In the genomic region with DNA sequence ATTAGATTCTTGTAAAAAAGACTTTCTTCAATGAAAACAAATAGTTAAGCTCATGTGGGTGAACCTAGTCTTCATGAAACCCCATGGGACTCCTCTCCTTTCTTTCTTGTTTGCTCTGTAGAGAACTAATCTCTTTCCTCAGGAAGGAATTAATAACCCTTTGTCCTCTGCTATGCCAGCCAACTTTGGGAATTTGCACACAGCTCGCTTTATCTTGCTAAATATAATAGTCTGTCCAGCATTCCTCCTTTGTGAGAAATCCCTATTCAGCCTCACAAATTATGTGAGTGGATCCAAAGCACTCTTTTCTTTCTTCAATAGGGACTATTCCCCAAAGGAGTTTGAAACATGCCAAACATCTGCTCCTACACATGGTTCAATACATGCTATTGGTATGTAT, we compare ENCODE assay signal across 20 mouse cellular contexts.
DNase-seq lines count a peak whose midpoint lies in the region; ATAC-seq and TF ChIP-seq lines count a peak whose summit lies in the region.
"Had no signal": no experiment of that assay in that cellular context is flagged by ENCODE, and none has a peak within 500 bp of the region (broad histone marks: within the 10 kb centered on the region; RNA-seq: fewer than 3 reads in every experiment).

No protein-coding gene starts in this region.

- no peak for TF ChIP-seq CTCF in forebrain, postnatal 0 days (IDR thresholded peaks at IDR 0.05; ENCODE audit: low read depth)
- no peak for TF ChIP-seq CTCF in cerebellum, adult 2 months (IDR thresholded peaks at IDR 0.05; ENCODE audit: borderline replicate concordance, insufficient read depth, low read depth, low read length)

- H3K36me3 ChIP-seq in forebrain, embryonic 14.5 days (ENCODE audit: control insufficient read depth, insufficient read depth, low read length) = no peaks in the 10 kb centered on the region
- H3K36me3 ChIP-seq in forebrain, postnatal 0 days (ENCODE audit: insufficient read depth) = no peaks in the 10 kb centered on the region
- H3K36me3 ChIP-seq in midbrain, embryonic 13.5 days = no peaks in the 10 kb centered on the region
- no peaks in the 10 kb centered on the region for H3K36me3 ChIP-seq in midbrain, embryonic 16.5 days (ENCODE audit: control insufficient read depth, insufficient read depth, low read length)
- H3K36me3 ChIP-seq: forebrain, embryonic 15.5 days; heart, embryonic 15.5 days had no signal

- H3K27ac ChIP-seq in forebrain, embryonic 14.5 days (ENCODE audit: low read depth, low read length) = no peak overlapping the region
- H3K27ac ChIP-seq in forebrain, postnatal 0 days (ENCODE audit: low read depth, low read length) = no peak overlapping the region
- H3K27ac ChIP-seq in midbrain, embryonic 13.5 days = no peak overlapping the region
- H3K27ac ChIP-seq in midbrain, embryonic 16.5 days (ENCODE audit: low read length) = no peak overlapping the region
- H3K27ac ChIP-seq in cerebellum, adult 2 months (ENCODE audit: insufficient read depth, low read length) = no peak overlapping the region
- H3K27ac ChIP-seq: forebrain, embryonic 15.5 days; heart, adult 2 months; heart, embryonic 15.5 days; hindbrain, embryonic 14.5 days had no signal

- H3K9ac ChIP-seq in forebrain, embryonic 14.5 days (ENCODE audit: low read length) = no peak overlapping the region
- H3K9ac ChIP-seq in forebrain, postnatal 0 days = no peak overlapping the region
- no peak overlapping the region for H3K9ac ChIP-seq in midbrain, embryonic 13.5 days (replicated peaks)
- H3K9ac ChIP-seq in midbrain, embryonic 16.5 days (ENCODE audit: low read depth, low read length) = no peak overlapping the region
- H3K9ac ChIP-seq: forebrain, embryonic 15.5 days; heart, embryonic 15.5 days; hindbrain, embryonic 14.5 days had no signal

- no peak overlapping the region for H3K4me3 ChIP-seq in forebrain, embryonic 14.5 days (ENCODE audit: low read depth, low read length)
- no peak overlapping the region for H3K4me3 ChIP-seq in forebrain, postnatal 0 days (ENCODE audit: low read depth, low read length)
- H3K4me3 ChIP-seq in midbrain, embryonic 13.5 days (replicated peaks) = no peak overlapping the region
- no peak overlapping the region for H3K4me3 ChIP-seq in midbrain, embryonic 16.5 days (ENCODE audit: low read depth, low read length)
- H3K4me3 ChIP-seq in cerebellum, adult 2 months (replicated peaks; ENCODE audit: insufficient read depth, low read depth, low read length) = no peak overlapping the region
- H3K4me3 ChIP-seq: forebrain, embryonic 15.5 days; heart, adult 2 months; heart, embryonic 15.5 days had no signal

- no peak overlapping the region for H3K4me2 ChIP-seq in forebrain, embryonic 14.5 days (ENCODE audit: low read length)
- H3K4me2 ChIP-seq in forebrain, postnatal 0 days (ENCODE audit: low read depth) = no peak overlapping the region
- no peak overlapping the region for H3K4me2 ChIP-seq in midbrain, embryonic 13.5 days (replicated peaks)
- no peak overlapping the region for H3K4me2 ChIP-seq in midbrain, embryonic 16.5 days (ENCODE audit: low read length)
- H3K4me2 ChIP-seq: forebrain, embryonic 15.5 days; heart, embryonic 11.5 days; heart, embryonic 15.5 days; hindbrain, embryonic 14.5 days had no signal

- ATAC-seq in forebrain, embryonic 14.5 days = peak; percentile 29; the same call in 1 of the 2 replicates
- ATAC-seq in forebrain, postnatal 0 days = no peak
- peak; percentile 48; the same call in 1 of the 2 replicates for ATAC-seq in midbrain, embryonic 13.5 days
- ATAC-seq in midbrain, embryonic 16.5 days = no peak
- ATAC-seq: activated CD4-positive, CD25-positive, alpha-beta regulatory T cell, adult 4 months; forebrain, embryonic 15.5 days; intestine, postnatal 0 days; Patski had no signal

- peak; percentile 4 for DNase-seq in embryo, embryonic 11 days
- no peak for DNase-seq in embryo, embryonic 9.5 days (ENCODE audit: extremely low spot score)
- peak; percentile 22 for DNase-seq in forebrain, embryonic 14.5 days (ENCODE audit: low spot score)
- DNase-seq in forebrain, postnatal 0 days = no peak
- no peak for DNase-seq in cerebellum, adult 2 months
- DNase-seq: adrenal gland, postnatal 14 days; cerebellum, adult 18-20 months; cerebellum, postnatal 10 days; gastrocnemius, postnatal 14 days; heart, adult 2 months; heart, postnatal 14 days had no signal

- no peaks in the 10 kb centered on the region for H3K27me3 ChIP-seq in forebrain, embryonic 14.5 days (replicated peaks; ENCODE audit: control insufficient read depth, insufficient read depth, low read length)
- H3K27me3 ChIP-seq in forebrain, postnatal 0 days (ENCODE audit: insufficient read depth, low read length) = no peaks in the 10 kb centered on the region
- H3K27me3 ChIP-seq in midbrain, embryonic 13.5 days = no peaks in the 10 kb centered on the region
- no peaks in the 10 kb centered on the region for H3K27me3 ChIP-seq in midbrain, embryonic 16.5 days (ENCODE audit: control insufficient read depth, insufficient read depth, low read depth, low read length)
- no peaks in the 10 kb centered on the region for H3K27me3 ChIP-seq in cerebellum, adult 2 months (ENCODE audit: control insufficient read depth, insufficient read depth, low read length)
- H3K27me3 ChIP-seq: forebrain, embryonic 15.5 days; heart, embryonic 15.5 days had no signal

- WGBS in forebrain, embryonic 14.5 days = 2% methylated on average over 1 of the region's 1 CpGs
- 27% methylated on average over 1 of the region's 1 CpGs for WGBS in forebrain, postnatal 0 days
- 10% methylated on average over 1 of the region's 1 CpGs for WGBS in midbrain, embryonic 13.5 days
- WGBS in midbrain, embryonic 16.5 days = 13% methylated on average over 1 of the region's 1 CpGs
- WGBS in cerebellum, adult 2 months = 41% methylated on average over 1 of the region's 1 CpGs

- TF ChIP-seq POLR2A in cerebellum, adult 2 months (IDR thresholded peaks at IDR 0.05; ENCODE audit: borderline replicate concordance, insufficient read depth, low read length) = no peak

- no peaks in the 10 kb centered on the region for H3K9me3 ChIP-seq in forebrain, embryonic 14.5 days (replicated peaks; ENCODE audit: control insufficient read depth, low read length)
- no peaks in the 10 kb centered on the region for H3K9me3 ChIP-seq in forebrain, postnatal 0 days (ENCODE audit: low read length)
- no peaks in the 10 kb centered on the region for H3K9me3 ChIP-seq in midbrain, embryonic 13.5 days
- no peaks in the 10 kb centered on the region for H3K9me3 ChIP-seq in midbrain, embryonic 16.5 days (replicated peaks; ENCODE audit: control insufficient read depth, low read length, poor library complexity, severe bottlenecking)
- H3K9me3 ChIP-seq: forebrain, embryonic 15.5 days; heart, embryonic 15.5 days had no signal

- H3K4me1 ChIP-seq in forebrain, embryonic 14.5 days (ENCODE audit: control insufficient read depth, insufficient read depth, low read length) = no peaks in the 10 kb centered on the region
- H3K4me1 ChIP-seq in forebrain, postnatal 0 days (ENCODE audit: insufficient read depth) = no peaks in the 10 kb centered on the region
- H3K4me1 ChIP-seq in midbrain, embryonic 13.5 days (replicated peaks) = peaks cover 8% of the 10 kb centered on the region
- H3K4me1 ChIP-seq in midbrain, embryonic 16.5 days (ENCODE audit: control insufficient read depth, insufficient read depth, low read length) = no peaks in the 10 kb centered on the region
- H3K4me1 ChIP-seq in cerebellum, adult 2 months (ENCODE audit: control insufficient read depth, insufficient read depth, low read length) = no peaks in the 10 kb centered on the region
- H3K4me1 ChIP-seq: heart, embryonic 15.5 days had no signal

Comparison
In these comparisons a context has a peak if more than half of its experiments do, and no peak if none do; other contexts are left out.
1. DNase-seq: peak in embryo, embryonic 11 days (single experiment) and forebrain, embryonic 14.5 days (single experiment); none in embryo, embryonic 9.5 days (single experiment), forebrain, postnatal 0 days (single experiment) and cerebellum, adult 2 months (0 of 2).
2. ATAC-seq: peak in forebrain, embryonic 14.5 days (single experiment) and midbrain, embryonic 13.5 days (single experiment); none in forebrain, postnatal 0 days (single experiment) and midbrain, embryonic 16.5 days (single experiment).